Mouse (Mus musculus) embryonic facial prominence, embryonic 10.5 days (tissue): ENCODE measurements around the gene Six6. TPM values are rescaled to one million over a fixed set of nuclear protein-coding genes. Genes with fewer than 3 reads are reported as not detected.

ENCODE experiments used
- DNase-seq: peaks from one replicate; pipeline ENCODE4 v3.0.0-alpha.2; 2017; ENCODE audit warnings: low spot score
- H3K27ac ChIP-seq: fragments of 300-500 bp; sonication (generic); replicated peaks from 2 replicates; pipeline ENCODE4 v1.5.1; 2016; ENCODE audit warnings: mild to moderate bottlenecking
- H3K27me3 ChIP-seq: fragments of 300-500 bp; sonication (generic); replicated peaks from 2 replicates; pipeline ENCODE4 v1.6.1; 2016; ENCODE audit warnings: low read depth, mild to moderate bottlenecking; ENCODE audit not compliant: poor library complexity, severe bottlenecking
- H3K36me3 ChIP-seq: fragments of 300-500 bp; sonication (generic); replicated peaks from 2 replicates; pipeline ENCODE4 v1.6.1; 2016; ENCODE audit warnings: mild to moderate bottlenecking, moderate library complexity
- H3K4me1 ChIP-seq: fragments of 300-500 bp; sonication (generic); 2 replicates; pipeline ENCODE4 v1.6.1; 2016
- H3K4me3 ChIP-seq: fragments of 300-500 bp; sonication (generic); 2 replicates; pipeline ENCODE4 v1.5.1; 2016; ENCODE audit warnings: mild to moderate bottlenecking, moderate library complexity
- H3K9me3 ChIP-seq: fragments of 300-500 bp; sonication (generic); 2 replicates; pipeline ENCODE4 v1.6.1; 2016; ENCODE audit warnings: mild to moderate bottlenecking
- WGBS: fragments of 180-500 bp; shearing (Covaris S2); methylation state at CpG from one replicate; pipeline ENCODE4 v1.1.7; 2016; 5-methylcytosine and 5-hydroxymethylcytosine counted together
- polyA plus RNA-seq: library from polyadenylated mRNA; unstranded; fragments of >200 nt; fragmentation: Nextera tagmentation; extraction: Ambion mirVana; gene quantifications from 2 replicates; pipeline ENCODE4 v1.2.1, GENCODE M21; 2016

Six6 gene
- polyA plus RNA-seq, 1 experiment from 2014 or later: 8.7 TPM

GRCm38 (mm10) chr12:72970620-72971019, 30.9 kb downstream of the Six6 start:
- no peak for DNase-seq
- Histone ChIP-seq H3K9me3 (no peaks in the 10 kb centered on the region), H3K4me3 (no peak overlapping the region), H3K27ac (no peak overlapping the region), H3K27me3 (peaks cover 45% of the 10 kb centered on the region), H3K4me1 (no peaks in the 10 kb centered on the region), H3K36me3 (no peaks in the 10 kb centered on the region)
- 65% methylated on average over 14 of the region's 14 CpGs for WGBS

- WGBS: 11% methylated on average over 6 of the region's 6 CpGs
- Histone ChIP-seq H3K27me3 (peaks cover 50% of the 10 kb centered on the region), H3K4me1 (peaks cover 10% of the 10 kb centered on the region), H3K27ac (no peak overlapping the region), H3K36me3 (no peaks in the 10 kb centered on the region), H3K4me3 (no peak overlapping the region), H3K9me3 (no peaks in the 10 kb centered on the region)
- peak; percentile 56 for DNase-seq
Observed at GRCm38 (mm10) chr12:72973161-72973560, 33.5 kb downstream of the Six6 start.

GRCm38 (mm10) chr12:72976172-72976571, 36.5 kb downstream of the Six6 start:
- no peaks in the 10 kb centered on the region for H3K9me3 ChIP-seq
- H3K4me1 ChIP-seq: peaks cover 10% of the 10 kb centered on the region
- peaks cover 40% of the 10 kb centered on the region for H3K27me3 ChIP-seq
- 5% methylated on average over 7 of the region's 7 CpGs for WGBS
- DNase-seq: no peak
- peak overlapping the region; percentile 47 for H3K4me3 ChIP-seq
- peak overlapping the region; percentile 24; the same call in 1 of the 2 replicates for H3K27ac ChIP-seq
- no peaks in the 10 kb centered on the region for H3K36me3 ChIP-seq

GRCm38 (mm10) chr12:72976718-72977117, 37.0 kb downstream of the Six6 start:
- Histone ChIP-seq H3K27ac (no peak overlapping the region), H3K4me3 (peak overlapping the region; percentile 47), H3K36me3 (no peaks in the 10 kb centered on the region), H3K27me3 (peaks cover 36% of the 10 kb centered on the region), H3K9me3 (no peaks in the 10 kb centered on the region), H3K4me1 (peaks cover 10% of the 10 kb centered on the region)
- WGBS: 2% methylated on average over 12 of the region's 12 CpGs
- DNase-seq: peak; percentile 83

- DNase-seq: no peak
- 77% methylated on average over 3 of the region's 3 CpGs for WGBS
- Histone ChIP-seq H3K36me3 (no peaks in the 10 kb centered on the region), H3K27ac (no peak overlapping the region), H3K27me3 (peaks cover 30% of the 10 kb centered on the region), H3K9me3 (no peaks in the 10 kb centered on the region), H3K4me3 (no peak overlapping the region), H3K4me1 (peaks cover 10% of the 10 kb centered on the region)
Observed at GRCm38 (mm10) chr12:72977851-72978250, 38.2 kb downstream of the Six6 start.

GRCm38 (mm10) chr12:72979236-72979635, 39.5 kb downstream of the Six6 start:
- Histone ChIP-seq H3K4me1 (peaks cover 10% of the 10 kb centered on the region), H3K27me3 (peaks cover 22% of the 10 kb centered on the region), H3K27ac (no peak overlapping the region), H3K9me3 (no peaks in the 10 kb centered on the region), H3K36me3 (no peaks in the 10 kb centered on the region), H3K4me3 (no peak overlapping the region)
- WGBS: 79% methylated on average over 5 of the region's 5 CpGs
- DNase-seq: no peak

- Histone ChIP-seq H3K36me3 (no peaks in the 10 kb centered on the region), H3K4me3 (no peak overlapping the region), H3K4me1 (no peaks in the 10 kb centered on the region), H3K27me3 (no peaks in the 10 kb centered on the region), H3K9me3 (no peaks in the 10 kb centered on the region), H3K27ac (no peak overlapping the region)
- WGBS: 76% methylated on average over 10 of the region's 10 CpGs
- DNase-seq: no peak
Observed at GRCm38 (mm10) chr12:72982616-72983015, 42.9 kb downstream of the Six6 start.

GRCm38 (mm10) chr12:72983071-72983857, 43.6 kb downstream of the Six6 start:
- DNase-seq: no peak
- no peak overlapping the region for H3K4me3 ChIP-seq
- no peaks in the 10 kb centered on the region for H3K36me3 ChIP-seq
- no peaks in the 10 kb centered on the region for H3K9me3 ChIP-seq
- no peaks in the 10 kb centered on the region for H3K4me1 ChIP-seq
- WGBS: 87% methylated on average over 8 of the region's 8 CpGs
- no peaks in the 10 kb centered on the region for H3K27me3 ChIP-seq
- no peak overlapping the region for H3K27ac ChIP-seq

Other genes starting within 250 kb of the Six6 start
- 53.0 and 57.8 TPM in 2 replicates for gene Ppm1a, start 182.4 kb upstream of the Six6 start, polyA plus RNA-seq
- gene 4930447C04Rik, start 882 bp downstream of the Six6 start, polyA plus RNA-seq: 5.2 and 6.4 TPM in 2 replicates
- 38.4 and 45.4 TPM in 2 replicates for gene Six1, start 114.0 kb downstream of the Six6 start, polyA plus RNA-seq
- 16.1 and 16.4 TPM in 2 replicates for gene Six4, start 173.6 kb downstream of the Six6 start, polyA plus RNA-seq
- gene Mnat1, start 183.8 kb downstream of the Six6 start, polyA plus RNA-seq: 40.7 and 40.8 TPM in 2 replicates